ENCODE assay signal across 8 mouse cellular contexts in the genomic region with DNA sequence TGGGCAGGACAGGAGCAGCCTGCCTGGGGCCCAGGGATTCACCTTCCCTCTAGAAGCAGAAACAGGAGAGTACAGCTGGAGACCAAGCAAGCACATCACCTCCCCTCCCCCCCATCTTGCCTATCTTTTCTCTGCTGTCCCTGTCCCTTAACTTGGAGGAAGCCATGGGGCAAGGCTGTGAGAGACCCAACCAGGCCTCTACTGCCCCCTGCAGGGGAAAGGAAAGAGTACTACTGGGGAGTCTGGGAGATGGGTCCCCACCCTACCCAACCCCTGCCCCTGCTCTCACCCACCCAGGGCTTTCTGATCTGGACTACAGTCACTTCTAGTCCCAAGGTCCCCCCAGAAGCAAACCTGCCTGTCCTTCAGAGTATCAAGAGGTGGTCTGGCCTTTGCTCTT. TPM values are rescaled to one million over a fixed set of nuclear protein-coding genes. Genes with fewer than 3 reads are reported as not detected.
DNase-seq lines count a peak whose midpoint lies in the region; ATAC-seq and TF ChIP-seq lines count a peak whose summit lies in the region.

No protein-coding gene starts in this region.

- intact Hi-C loops in heart, adult 2 months (cut with DNase I), result loop anchor here (1.0 to 2.0 kb wide), 2 partner anchors 29 to 58 kb away; a partner anchor contains a TSS
- intact Hi-C loops in heart, postnatal 25 days (cut with DNase I), result loop anchor here (2.0 to 10.0 kb wide), 2 partner anchors 28 to 54 kb away; a partner anchor contains a TSS
- intact Hi-C loops in heart, postnatal 36 days (cut with DNase I), result loop anchor here (10.0 kb wide), 1 partner anchor 54 kb away; a partner anchor contains a TSS

- H3K9me3 ChIP-seq in ES-Bruce4 (replicated peaks; ENCODE audit: control insufficient read depth, insufficient read depth, low read length, poor library complexity, severe bottlenecking), result no peaks in the 10 kb centered on the region
- H3K9me3 ChIP-seq in liver, postnatal 0 days (ENCODE audit: low read length), result no peaks in the 10 kb centered on the region

- H3K79me2 ChIP-seq in heart, adult 2 months (replicated peaks; ENCODE audit: control insufficient read depth, insufficient read depth, low read length), result no peaks in the 10 kb centered on the region

- no peak overlapping the region for H3K4me3 ChIP-seq in heart, adult 2 months
- H3K4me3 ChIP-seq in ES-Bruce4 (ENCODE audit: low read depth, low read length), result no peak overlapping the region
- no peak overlapping the region for H3K4me3 ChIP-seq in liver, postnatal 0 days (ENCODE audit: low read depth, low read length)

- TF ChIP-seq POLR2A in heart, adult 2 months (IDR thresholded peaks at IDR 0.05; ENCODE audit: insufficient read depth, low read depth, low read length), result no peak
- TF ChIP-seq POLR2A in ES-Bruce4 (IDR thresholded peaks at IDR 0.05; ENCODE audit: insufficient read depth, low read length), result no peak

- H3K4me2 ChIP-seq in liver, postnatal 0 days (ENCODE audit: low read depth, low read length), result no peak overlapping the region

- H3K27ac ChIP-seq in heart, adult 2 months, result no peak overlapping the region
- no peak overlapping the region for H3K27ac ChIP-seq in ES-Bruce4 (ENCODE audit: insufficient read depth, low read length)
- H3K27ac ChIP-seq in liver, postnatal 0 days (ENCODE audit: low read depth), result no peak overlapping the region

- no peaks in the 10 kb centered on the region for H3K36me3 ChIP-seq in heart, adult 2 months (ENCODE audit: control insufficient read depth, insufficient read depth, low read length)
- no peaks in the 10 kb centered on the region for H3K36me3 ChIP-seq in ES-Bruce4 (ENCODE audit: control insufficient read depth, insufficient read depth, low read length, poor library complexity, severe bottlenecking)
- no peaks in the 10 kb centered on the region; the same call in 1 of the 2 replicates for H3K36me3 ChIP-seq in liver, postnatal 0 days (replicated peaks; ENCODE audit: insufficient read depth, low read length)

- no peak for ATAC-seq in liver, postnatal 0 days

- H3K27me3 ChIP-seq in heart, adult 2 months (ENCODE audit: control insufficient read depth, insufficient read depth, low read length), result no peaks in the 10 kb centered on the region
- no peaks in the 10 kb centered on the region for H3K27me3 ChIP-seq in ES-Bruce4 (ENCODE audit: control insufficient read depth, insufficient read depth, low read length, poor library complexity, severe bottlenecking)
- no peaks in the 10 kb centered on the region for H3K27me3 ChIP-seq in liver, postnatal 0 days (ENCODE audit: insufficient read depth, low read length)

- TF ChIP-seq EP300 in heart, adult 2 months (IDR thresholded peaks at IDR 0.05; ENCODE audit: insufficient read depth, low read depth, low read length), result 0 out of 2 replicates have a peak, but pooled peaks have one; percentile 23
- TF ChIP-seq EP300 in ES-Bruce4 (IDR thresholded peaks at IDR 0.05; ENCODE audit: insufficient read depth, low read depth, low read length), result no peak
- no peak for TF ChIP-seq EP300 in liver, postnatal 0 days (IDR thresholded peaks at IDR 0.05; ENCODE audit: low read depth)

- peak in 1 of 2 experiments; percentile 52 for DNase-seq in heart, adult 2 months
- no peak for DNase-seq in heart, postnatal 25 days (ENCODE audit: low spot score)
- peak; percentile 67 for DNase-seq in embryo, embryonic 10.5 days (ENCODE audit: low spot score)
- DNase-seq in heart, postnatal 36 days, result peak; percentile 46 to 53
- DNase-seq in liver, postnatal 0 days, result peak; percentile 53
- DNase-seq in retina, postnatal 7 days (ENCODE audit: low read depth, low spot score), result peak; percentile 14
- DNase-seq in frontal cortex, postnatal 25 days (ENCODE audit: low spot score in 2 of 2), result no peak

- H3K9ac ChIP-seq in heart, adult 2 months (ENCODE audit: low read depth, low read length), result no peak overlapping the region
- no peak overlapping the region for H3K9ac ChIP-seq in ES-Bruce4 (ENCODE audit: low read depth, poor library complexity, severe bottlenecking)
- H3K9ac ChIP-seq in liver, postnatal 0 days (replicated peaks), result no peak overlapping the region

- no peaks in the 10 kb centered on the region for H3K4me1 ChIP-seq in heart, adult 2 months (ENCODE audit: control insufficient read depth, insufficient read depth, low read length)
- H3K4me1 ChIP-seq in ES-Bruce4 (ENCODE audit: control insufficient read depth, insufficient read depth, low read length), result no peaks in the 10 kb centered on the region
- H3K4me1 ChIP-seq in liver, postnatal 0 days (ENCODE audit: insufficient read depth), result no peaks in the 10 kb centered on the region

- peak; percentile 75 for TF ChIP-seq CTCF in heart, adult 2 months (IDR thresholded peaks at IDR 0.05)
- TF ChIP-seq CTCF in ES-Bruce4 (IDR thresholded peaks at IDR 0.05; ENCODE audit: low read depth, low read length), result peak; percentile 69
- TF ChIP-seq CTCF in liver, postnatal 0 days (IDR thresholded peaks at IDR 0.05; ENCODE audit: low read depth), result peak; percentile 63

RNA-seq across cellular contexts. Expression of a gene that starts 53.6 kb away (rescaled TPM):
- 10 to 100 TPM; 18.6 to 20.7 TPM for total RNA-seq in heart, adult 2 months (2021)
- 3.6 and 8.7 TPM in 2 replicates for polyA plus RNA-seq in heart, adult 2 months (2012; rRNA removed)
- total RNA-seq in heart, postnatal 25 days (2021), result 10 to 100 TPM; 16.6 to 26.1 TPM
- polyA plus RNA-seq in ES-Bruce4 (2011; ENCODE audit: insufficient read depth, insufficient read length, low read depth, missing spikeins), result 31.7 and 42.0 TPM in 2 replicates
- 10 to 100 TPM; 17.8 to 19.3 TPM for total RNA-seq in heart, postnatal 36 days (2021)
- polyA plus RNA-seq in liver, postnatal 0 days (2015; fragmentation: Nextera tagmentation; extraction: Ambion mirVana), result 8.4 and 9.0 TPM in 2 replicates

RNA-seq across cellular contexts. Expression of a gene that starts 55.8 kb away (rescaled TPM):
- total RNA-seq in heart, adult 2 months (2021), result 10 to 100 TPM; 14.1 to 16.4 TPM
- 20.5 and 24.2 TPM in 2 replicates for polyA plus RNA-seq in heart, adult 2 months (2012; rRNA removed)
- total RNA-seq in heart, postnatal 25 days (2021), result 10 to 100 TPM; 16.2 to 19.3 TPM
- polyA plus RNA-seq in ES-Bruce4 (2011; ENCODE audit: insufficient read depth, insufficient read length, low read depth, missing spikeins), result 28.4 and 34.5 TPM in 2 replicates
- total RNA-seq in heart, postnatal 36 days (2021), result 10 to 100 TPM; 16.8 to 17.3 TPM
- polyA plus RNA-seq in liver, postnatal 0 days (2015; fragmentation: Nextera tagmentation; extraction: Ambion mirVana), result 10.6 and 12.6 TPM in 2 replicates

RNA-seq across cellular contexts. Expression of a gene that starts 58.7 kb away (rescaled TPM):
- 1 to 10 TPM; 8.3 TPM for total RNA-seq in heart, adult 2 months (2021)
- 2.6 and 4.3 TPM in 2 replicates for polyA plus RNA-seq in heart, adult 2 months (2012; rRNA removed)
- total RNA-seq in heart, postnatal 25 days (2021), result 1 to 10 TPM; 7.8 to 9.2 TPM
- polyA plus RNA-seq in ES-Bruce4 (2011; ENCODE audit: insufficient read depth, insufficient read length, low read depth, missing spikeins), result 5.3 and 6.1 TPM in 2 replicates
- total RNA-seq in heart, postnatal 36 days (2021), result 1 to 10 TPM; 8.9 to 9.7 TPM
- 0.09 and 0.11 TPM in 2 replicates for polyA plus RNA-seq in liver, postnatal 0 days (2015; fragmentation: Nextera tagmentation; extraction: Ambion mirVana)

Comparison
In these comparisons a context has a peak if more than half of its experiments do, and no peak if none do; other contexts are left out.
1. DNase-seq: peak in embryo, embryonic 10.5 days (single experiment), heart, postnatal 36 days (2 of 2), liver, postnatal 0 days (single experiment) and retina, postnatal 7 days (single experiment); none in heart, postnatal 25 days (single experiment) and frontal cortex, postnatal 25 days (0 of 2).
2. Peak in every context shown above with its lines, with median percentiles within 50 percentile points of each other: CTCF ChIP-seq.